Mouse (Mus musculus) embryonic facial prominence, embryonic 11.5 days (tissue): ENCODE results near the gene Myh10. TPM values are rescaled to one million over a fixed set of nuclear protein-coding genes. Genes with fewer than 3 reads are reported as not detected.

Experiments
- ATAC-seq: fragments of 200-750 bp; cut with Nextera tagmentation; replicated peaks from 2 replicates; pipeline ENCODE4 v1.8.0; 2017; ENCODE audit warnings: low read depth; ENCODE audit not compliant: insufficient number of reproducible peaks, low FRiP score, low TSS enrichment
- DNase-seq: peaks from one replicate; pipeline ENCODE4 v3.0.0-alpha.2; 2015; ENCODE audit warnings: low spot score
- H3K27ac ChIP-seq: fragments of 300-500 bp; sonication (generic); replicated peaks from 2 replicates; pipeline ENCODE4 v1.5.1; 2014; ENCODE audit warnings: mild to moderate bottlenecking, low read depth, low read length, control low read depth
- H3K27me3 ChIP-seq: fragments of 300-500 bp; sonication (generic); 2 replicates; pipeline ENCODE4 v1.6.1; 2014; ENCODE audit warnings: mild to moderate bottlenecking, low read length, moderate library complexity, mixed read lengths; ENCODE audit not compliant: control insufficient read depth, insufficient read depth
- H3K36me3 ChIP-seq: fragments of 300-500 bp; sonication (generic); replicated peaks from 2 replicates; pipeline ENCODE4 v1.6.1; 2014; ENCODE audit warnings: low read depth, mild to moderate bottlenecking, low read length, moderate library complexity, mixed read lengths; ENCODE audit not compliant: control insufficient read depth, insufficient read depth
- H3K4me1 ChIP-seq: fragments of 300-500 bp; sonication (generic); 2 replicates; pipeline ENCODE4 v1.6.1; 2014; ENCODE audit warnings: low read length, mixed read lengths; ENCODE audit not compliant: control insufficient read depth, insufficient read depth
- H3K4me2 ChIP-seq: fragments of 300-500 bp; sonication (generic); 2 replicates; pipeline ENCODE4 v1.6.1; 2014; ENCODE audit warnings: low read depth, mild to moderate bottlenecking, control low read depth, low read length, moderate library complexity
- H3K4me3 ChIP-seq: fragments of 300-500 bp; sonication (generic); 2 replicates; pipeline ENCODE4 v1.5.1; 2014; ENCODE audit warnings: low read depth, low read length, control low read depth
- H3K9ac ChIP-seq: fragments of 300-500 bp; sonication (generic); replicated peaks from 2 replicates; pipeline ENCODE4 v1.6.1; 2014; ENCODE audit warnings: mild to moderate bottlenecking, control low read depth, low read length
- H3K9me3 ChIP-seq: fragments of 300-500 bp; sonication (generic); replicated peaks from 2 replicates; pipeline ENCODE4 v1.6.1; 2016; ENCODE audit warnings: mild to moderate bottlenecking, low read length, inconsistent platforms, mixed read lengths; ENCODE audit not compliant: control insufficient read depth
- WGBS: fragments of 180-500 bp; shearing (Covaris S2); extraction: QIAGEN DNeasy Blood & Tissue Kit; methylation state at CpG from one replicate; pipeline ENCODE4 v1.1.7; 2014; 5-methylcytosine and 5-hydroxymethylcytosine counted together
- polyA plus RNA-seq: library from polyadenylated mRNA; unstranded; fragments of >200 nt; fragmentation: Nextera tagmentation; extraction: Ambion mirVana; gene quantifications from 2 replicates; pipeline ENCODE4 v1.2.1, GENCODE M21; 2014

Gene Myh10
- polyA plus RNA-seq, 1 experiment from 2014 or later = 146 TPM

GRCm38 (mm10) chr11:68851644-68852485 lies 160.5 kb downstream of the Myh10 start:
- no peaks in the 10 kb centered on the region for H3K36me3 ChIP-seq
- peak overlapping the region; percentile 85 for H3K4me3 ChIP-seq
- 4% methylated on average over 13 of the region's 13 CpGs for WGBS
- H3K4me2 ChIP-seq = peak overlapping the region; percentile 66
- H3K27me3 ChIP-seq = no peaks in the 10 kb centered on the region
- H3K27ac ChIP-seq = peak overlapping the region; percentile 85
- no peak for DNase-seq
- peak overlapping the region; percentile 83 for H3K9ac ChIP-seq
- ATAC-seq = no peak
- H3K4me1 ChIP-seq = no peaks in the 10 kb centered on the region
- no peaks in the 10 kb centered on the region for H3K9me3 ChIP-seq

GRCm38 (mm10) chr11:68852486-68852901 lies 161.1 kb downstream of the Myh10 start:
- Histone ChIP-seq H3K27ac (peak overlapping the region; percentile 85), H3K36me3 (no peaks in the 10 kb centered on the region), H3K9ac (peak overlapping the region; percentile 83), H3K4me1 (no peaks in the 10 kb centered on the region), H3K4me3 (peak overlapping the region; percentile 85), H3K9me3 (no peaks in the 10 kb centered on the region), H3K27me3 (no peaks in the 10 kb centered on the region), H3K4me2 (peak overlapping the region; percentile 66)
- DNase-seq = peak; percentile 52
- ATAC-seq = no peak
- 0% methylated on average over 32 of the region's 36 CpGs for WGBS

- under 1% methylated on average over 42 of the region's 42 CpGs for WGBS
- Histone ChIP-seq H3K9ac (peak overlapping the region; percentile 83), H3K27me3 (no peaks in the 10 kb centered on the region), H3K4me2 (peak overlapping the region; percentile 66), H3K36me3 (no peaks in the 10 kb centered on the region), H3K27ac (peak overlapping the region; percentile 85), H3K4me3 (peak overlapping the region; percentile 85), H3K9me3 (no peaks in the 10 kb centered on the region), H3K4me1 (no peaks in the 10 kb centered on the region)
- peak; percentile 99 for ATAC-seq
- DNase-seq = peak; percentile 99
These were observed 161.6 kb downstream of the Myh10 start for GRCm38 (mm10) chr11:68852932-68853409.

- H3K4me1 ChIP-seq = no peaks in the 10 kb centered on the region
- WGBS = 44% methylated on average over 14 of the region's 14 CpGs
- H3K4me2 ChIP-seq = peak overlapping the region; percentile 40
- H3K27ac ChIP-seq = no peak overlapping the region
- ATAC-seq (no peak), DNase-seq (no peak)
- H3K9me3 ChIP-seq = no peaks in the 10 kb centered on the region
- no peaks in the 10 kb centered on the region for H3K27me3 ChIP-seq
- H3K9ac ChIP-seq = peak overlapping the region; percentile 35
- H3K4me3 ChIP-seq = peak overlapping the region; percentile 85
- H3K36me3 ChIP-seq = no peaks in the 10 kb centered on the region
These were observed 162.4 kb downstream of the Myh10 start for GRCm38 (mm10) chr11:68853611-68854401.

- H3K9me3 ChIP-seq = no peaks in the 10 kb centered on the region
- no peak for ATAC-seq
- H3K4me3 ChIP-seq = no peak overlapping the region
- no peak overlapping the region for H3K4me2 ChIP-seq
- H3K27ac ChIP-seq = no peak overlapping the region
- H3K9ac ChIP-seq = no peak overlapping the region
- H3K36me3 ChIP-seq = no peaks in the 10 kb centered on the region
- H3K4me1 ChIP-seq = no peaks in the 10 kb centered on the region
- no peaks in the 10 kb centered on the region for H3K27me3 ChIP-seq
- DNase-seq = no peak
- 89% methylated on average over 3 of the region's 3 CpGs for WGBS
These were observed 163.3 kb downstream of the Myh10 start for GRCm38 (mm10) chr11:68854621-68855020.

- ATAC-seq (no peak), DNase-seq (no peak)
- no peak overlapping the region for H3K4me3 ChIP-seq
- H3K36me3 ChIP-seq = no peaks in the 10 kb centered on the region
- no peak overlapping the region for H3K9ac ChIP-seq
- H3K4me1 ChIP-seq = no peaks in the 10 kb centered on the region
- no peaks in the 10 kb centered on the region for H3K27me3 ChIP-seq
- 87% methylated on average over 3 of the region's 3 CpGs for WGBS
- no peaks in the 10 kb centered on the region for H3K9me3 ChIP-seq
- no peak overlapping the region for H3K4me2 ChIP-seq
- no peak overlapping the region for H3K27ac ChIP-seq
These were observed 166.0 kb downstream of the Myh10 start for GRCm38 (mm10) chr11:68857329-68857728.

GRCm38 (mm10) chr11:68859943-68860593 lies 168.7 kb downstream of the Myh10 start:
- no peak for ATAC-seq

More at GRCm38 (mm10) chr11:68859943-68860593, 168.7 kb downstream of the Myh10 start:
- Histone ChIP-seq H3K27me3 (no peaks in the 10 kb centered on the region), H3K9ac (no peak overlapping the region), H3K4me3 (no peak overlapping the region), H3K9me3 (no peaks in the 10 kb centered on the region), H3K4me1 (no peaks in the 10 kb centered on the region), H3K4me2 (no peak overlapping the region), H3K27ac (no peak overlapping the region), H3K36me3 (no peaks in the 10 kb centered on the region)
- DNase-seq = no peak
- WGBS = 78% methylated on average over 8 of the region's 8 CpGs
